Mouse (Mus musculus) adrenal gland (tissue): ENCODE data around the gene P4ha2.

Experiments
- intact Hi-C: fragments of 180-260 bp; cut with DNase I; formaldehyde crosslinking; loops from one replicate; pipeline ENCODE4 v1.15.1; 2025
- long read RNA-seq, 2 experiments: library from polyadenylated mRNA; unstranded; transcript quantifications; one replicate each; pipeline ENCODE4 v2.0.0; 2020; ENCODE audit warnings: borderline replicate concordance in 1 of 2; ENCODE audit not compliant: insufficient replicate concordance in 1 of 2

The P4ha2 gene
- long read RNA-seq, experiment 1, transcript P4ha2-202 (16 exons, 2,263 nt), result major isoform, 36 of 66 reads
- long read RNA-seq, experiment 1, transcript P4ha2-201 (16 exons, 2,230 nt), result minor isoform, 16 of 66 reads
- long read RNA-seq, experiment 1, partial matches to known transcripts, result 12 of 66 reads
- long read RNA-seq, experiment 1, other reads (novel, unspliced or antisense), result 2 of 66 reads
- long read RNA-seq, experiment 2, transcript P4ha2-201 (16 exons, 2,230 nt), result minor isoform, 20 of 103 reads
- long read RNA-seq, experiment 2, transcript P4ha2-202 (16 exons, 2,263 nt), result major isoform, 65 of 103 reads
- long read RNA-seq, experiment 2, partial matches to known transcripts, result 11 of 103 reads
- long read RNA-seq, experiment 2, other reads (novel, unspliced or antisense), result 7 of 103 reads

DNA sequence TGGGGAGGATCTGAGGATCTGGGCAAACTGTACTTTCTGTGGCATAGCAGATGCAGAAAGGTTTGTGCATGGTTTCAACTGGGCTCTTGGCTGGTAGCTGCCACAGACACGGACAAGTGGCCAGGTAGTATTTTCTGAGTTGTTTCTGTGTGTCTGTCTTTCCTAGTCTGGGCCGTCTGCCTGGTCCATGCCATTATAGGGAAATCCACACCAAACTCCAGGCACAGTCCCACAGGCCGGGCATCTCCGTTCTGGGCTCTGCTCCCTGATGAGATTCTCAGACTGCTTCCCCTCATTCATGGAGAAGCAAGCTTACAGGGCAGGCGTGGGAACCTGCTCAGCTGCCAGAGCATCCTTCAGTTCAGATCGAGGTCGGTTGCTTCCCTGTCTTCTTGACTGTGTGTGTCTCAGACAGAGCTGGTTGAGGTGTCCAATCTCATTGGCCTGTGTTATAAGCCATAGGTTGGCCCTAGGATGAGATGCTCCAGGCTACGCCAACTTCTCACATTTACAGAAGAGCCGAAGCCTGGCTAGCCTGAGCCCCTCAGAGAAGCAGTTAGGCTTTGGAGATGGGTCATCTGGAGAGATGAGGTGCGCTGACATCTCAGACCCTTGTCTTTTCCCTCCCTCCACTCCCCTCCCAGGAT, at the start of gene P4ha2:
TSS of gene P4ha2 (plus strand) at position 51 of the 647 bp plus-strand sequence.
- intact Hi-C loops, result no loop called here

DNA sequence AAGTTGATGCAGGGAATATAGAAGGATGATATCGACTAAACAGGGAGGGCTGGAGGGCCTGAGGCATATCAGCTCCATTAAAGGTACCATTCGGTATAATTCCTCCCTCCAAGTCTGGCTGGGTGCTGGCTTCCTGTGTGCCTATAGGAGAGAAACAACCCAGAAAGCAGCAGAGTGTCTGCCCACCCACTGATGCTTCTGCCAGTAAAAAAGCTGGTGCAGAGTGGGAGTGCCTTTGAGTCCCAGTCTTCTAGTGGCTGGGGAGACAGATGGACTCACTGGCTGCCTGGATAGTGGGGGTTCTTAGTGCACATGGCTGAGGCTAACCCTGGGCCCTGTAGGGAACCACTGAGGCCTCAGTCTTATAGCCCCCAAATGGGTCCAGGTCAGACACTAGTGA, 49.7 kb upstream of the P4ha2 start:
- intact Hi-C loops, result loop anchor here (5.0 to 10.0 kb wide), 2 partner anchors 37 to 115 kb away; no protein-coding TSS in a partner anchor

DNA sequence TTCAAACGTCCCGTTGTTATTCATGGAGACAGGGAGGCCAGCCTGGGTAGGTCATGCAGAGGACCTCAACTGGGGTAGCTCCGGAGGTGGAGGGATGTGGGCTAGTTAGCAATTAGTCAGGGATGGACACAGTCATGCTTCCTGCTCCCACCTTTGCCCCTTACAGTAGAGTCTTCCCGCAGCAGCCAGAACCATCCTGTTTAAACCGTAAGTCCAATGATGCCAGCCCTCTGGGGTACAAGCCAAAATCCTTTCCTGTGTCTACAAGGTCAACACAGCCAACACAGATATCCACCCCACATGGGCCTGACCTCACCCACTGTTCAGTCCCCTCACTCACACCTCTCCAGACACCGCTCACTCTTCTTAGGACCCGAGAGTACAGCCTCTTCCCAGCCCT, 48.7 kb upstream of the P4ha2 start:
- intact Hi-C loops, result loop anchor here (5.0 to 10.0 kb wide), 2 partner anchors 36 to 116 kb away; no protein-coding TSS in a partner anchor

DNA sequence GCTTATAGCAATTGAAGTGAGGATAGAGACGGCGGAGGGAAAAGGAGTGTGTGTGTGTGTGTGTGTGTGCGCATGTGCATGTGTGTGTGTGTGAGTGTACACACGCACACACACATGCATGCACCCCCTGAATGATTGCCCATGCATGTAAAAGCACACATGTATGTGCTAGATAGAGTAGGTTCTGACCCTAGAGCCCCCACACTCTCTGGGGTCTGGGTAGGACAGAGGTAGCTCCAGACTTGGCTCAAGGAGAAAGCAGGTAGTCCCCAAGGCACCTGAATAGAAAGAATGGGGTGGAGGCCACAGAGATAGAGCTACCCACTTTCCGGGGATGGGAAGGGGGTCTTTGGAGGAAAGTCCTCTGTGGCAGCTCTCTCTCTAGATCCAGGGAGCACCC, 47.8 kb upstream of the P4ha2 start:
- intact Hi-C loops, result loop anchor here (5.0 to 10.0 kb wide), 2 partner anchors 35 to 117 kb away; no protein-coding TSS in a partner anchor

DNA sequence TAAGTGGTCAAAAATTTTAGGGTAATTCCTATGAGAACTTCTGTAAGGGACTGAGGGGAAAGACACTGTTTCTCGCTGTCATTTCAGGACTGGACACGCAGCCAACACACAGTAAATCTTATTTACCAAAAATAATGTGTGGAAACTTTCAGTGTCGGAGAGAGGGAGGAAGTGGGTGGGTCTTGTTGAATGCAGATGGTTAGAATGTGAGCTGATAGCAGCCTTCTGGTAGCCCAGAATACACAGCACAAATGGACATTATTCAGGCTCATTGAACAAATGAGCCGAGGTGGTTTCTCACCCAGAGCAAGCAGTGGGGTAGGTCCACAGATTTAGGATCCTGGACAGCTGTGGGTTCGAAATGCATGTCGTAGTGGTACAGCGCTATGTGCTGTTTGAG, 46.8 kb upstream of the P4ha2 start:
- intact Hi-C loops, result loop anchor here (5.0 to 10.0 kb wide), 2 partner anchors 34 to 118 kb away; no protein-coding TSS in a partner anchor

DNA sequence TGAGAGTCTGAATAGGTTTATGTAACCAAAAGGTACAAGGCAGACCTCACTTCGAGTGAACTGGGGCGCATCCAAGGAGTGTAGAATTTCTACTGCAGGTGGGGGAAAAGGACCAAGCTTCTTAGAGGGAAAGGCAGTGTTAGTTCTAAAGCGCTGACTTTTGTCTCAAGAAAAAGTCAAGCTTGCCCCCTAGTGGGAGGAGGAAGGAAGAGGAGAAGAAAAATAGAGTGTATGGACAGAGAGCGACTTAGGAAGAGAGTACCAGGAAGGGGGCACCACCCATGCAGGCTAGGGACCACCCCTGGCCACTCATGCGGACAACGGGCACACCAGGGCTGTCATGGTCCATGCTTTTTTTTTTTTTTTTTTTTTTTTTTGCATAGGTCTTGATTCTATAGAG, 45.6 kb upstream of the P4ha2 start:
- intact Hi-C loops, result loop anchor here (1.0 to 10.0 kb wide), 3 partner anchors 33 to 119 kb away; no protein-coding TSS in a partner anchor

DNA sequence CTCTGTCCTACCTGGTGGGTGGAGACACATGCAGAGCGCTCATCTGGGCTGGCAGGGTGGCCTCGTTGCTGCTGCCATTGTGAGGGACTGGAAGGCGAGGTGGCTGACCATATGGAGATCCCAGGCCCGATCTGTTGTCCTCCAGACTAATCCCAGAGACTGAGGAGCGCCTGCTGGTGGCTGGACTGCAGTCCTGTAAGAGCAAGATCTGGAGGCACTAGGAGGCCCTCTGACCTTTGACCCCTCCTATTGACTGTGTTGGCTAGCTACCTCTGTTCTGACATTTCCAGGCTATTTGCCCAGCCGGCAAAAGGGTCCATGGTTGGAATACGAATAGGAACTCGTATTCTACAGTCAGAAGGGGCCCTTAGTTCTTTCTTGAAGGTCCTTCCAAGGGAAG, 43.8 kb upstream of the P4ha2 start:
- intact Hi-C loops, result loop anchor here (10.0 kb wide), 1 partner anchor 121 kb away; no protein-coding TSS in a partner anchor

DNA sequence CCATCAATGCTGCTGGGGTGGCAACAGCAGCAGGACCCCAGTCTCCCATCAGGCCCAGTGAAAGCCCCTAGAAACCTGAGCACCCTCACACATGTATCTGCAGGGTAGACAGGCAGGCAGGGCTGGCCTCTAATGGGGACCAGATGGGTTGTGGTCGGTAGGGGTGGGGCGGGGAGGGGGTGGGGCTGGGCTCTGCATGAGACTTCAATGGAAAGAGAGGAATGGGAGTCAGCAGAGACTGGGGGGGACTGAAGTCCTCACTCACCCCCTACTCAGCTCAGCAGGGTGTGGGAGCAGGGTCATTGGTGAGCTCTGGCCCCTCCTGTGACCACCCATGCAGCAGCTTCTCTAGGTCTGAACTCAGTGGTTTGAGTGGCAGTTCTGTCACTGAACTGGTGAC, 42.5 kb upstream of the P4ha2 start:
- intact Hi-C loops, result loop anchor here (10.0 kb wide), 1 partner anchor 123 kb away; no protein-coding TSS in a partner anchor

DNA sequence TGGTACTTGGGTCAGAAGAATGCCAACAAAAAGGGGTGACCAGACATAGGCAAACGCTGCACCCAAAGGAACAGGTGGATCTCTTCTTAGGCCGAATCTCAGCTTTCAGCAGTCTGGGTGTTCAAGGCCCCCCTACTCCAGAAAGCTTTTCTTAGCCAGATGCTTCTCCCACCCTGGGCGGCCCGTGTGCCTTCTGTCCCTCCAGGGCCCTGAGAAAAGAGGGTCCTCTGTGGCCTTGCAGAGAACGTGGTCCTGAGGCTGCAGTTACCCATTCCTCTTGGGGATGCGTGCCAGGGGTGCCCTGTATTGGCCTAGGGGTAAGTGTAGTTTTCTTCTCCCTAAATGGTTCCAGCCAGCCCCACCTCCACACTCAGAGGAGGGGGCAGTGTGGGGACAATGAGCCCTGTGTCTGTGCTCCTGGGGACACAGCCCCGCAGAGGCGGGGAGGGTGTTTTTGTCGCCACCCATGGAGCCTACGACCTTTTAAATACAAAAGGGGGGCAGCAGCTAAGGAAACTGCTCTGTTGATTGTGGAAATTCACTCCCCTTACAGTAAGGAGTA, 41.8 kb upstream of the P4ha2 start:
- intact Hi-C loops, result loop anchor here (10.0 kb wide), 1 partner anchor 123 kb away; no protein-coding TSS in a partner anchor

DNA sequence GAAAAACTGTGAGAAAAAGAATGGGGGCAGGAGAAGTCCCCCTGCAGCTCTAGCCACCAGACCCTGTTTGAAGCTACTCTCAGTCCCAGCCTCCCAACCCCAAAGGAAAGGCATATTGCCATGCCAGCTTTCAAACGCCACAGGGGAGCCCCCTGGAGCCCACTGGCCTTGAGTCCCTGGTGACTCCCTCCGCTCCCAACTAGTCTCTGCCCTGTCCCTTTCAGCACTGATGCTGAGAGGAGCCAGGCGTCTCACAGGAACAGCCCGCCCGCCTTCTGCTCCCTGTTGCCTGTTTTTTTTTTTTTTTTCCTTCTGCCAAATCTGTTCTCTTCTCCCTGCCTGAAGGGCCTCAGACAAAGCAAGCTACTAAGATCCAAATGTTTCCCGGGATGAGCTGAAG, 41.3 kb upstream of the P4ha2 start:
- intact Hi-C loops, result loop anchor here (10.0 kb wide), 1 partner anchor 124 kb away; no protein-coding TSS in a partner anchor

DNA sequence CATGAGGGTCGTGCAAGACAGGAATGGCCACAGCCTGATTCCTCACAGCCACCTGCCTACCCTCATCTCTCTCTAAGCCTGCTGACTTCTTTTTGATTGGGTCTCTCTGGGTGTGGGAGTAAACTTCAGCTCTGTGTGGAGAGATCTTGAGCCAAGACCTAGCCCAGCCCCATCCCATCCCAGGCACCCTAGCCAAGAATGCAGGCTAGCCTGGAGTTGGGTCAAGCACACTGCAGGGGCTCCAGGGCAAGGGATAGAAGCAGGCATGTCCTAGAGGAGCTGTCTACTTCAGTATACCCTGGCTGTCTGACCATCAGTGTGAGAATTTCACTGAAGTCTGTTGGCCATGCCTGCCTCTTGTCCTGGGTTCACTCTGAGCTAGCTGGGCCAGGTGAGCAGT, 40.4 kb upstream of the P4ha2 start:
- intact Hi-C loops, result loop anchor here (10.0 kb wide), 1 partner anchor 125 kb away; no protein-coding TSS in a partner anchor

DNA sequence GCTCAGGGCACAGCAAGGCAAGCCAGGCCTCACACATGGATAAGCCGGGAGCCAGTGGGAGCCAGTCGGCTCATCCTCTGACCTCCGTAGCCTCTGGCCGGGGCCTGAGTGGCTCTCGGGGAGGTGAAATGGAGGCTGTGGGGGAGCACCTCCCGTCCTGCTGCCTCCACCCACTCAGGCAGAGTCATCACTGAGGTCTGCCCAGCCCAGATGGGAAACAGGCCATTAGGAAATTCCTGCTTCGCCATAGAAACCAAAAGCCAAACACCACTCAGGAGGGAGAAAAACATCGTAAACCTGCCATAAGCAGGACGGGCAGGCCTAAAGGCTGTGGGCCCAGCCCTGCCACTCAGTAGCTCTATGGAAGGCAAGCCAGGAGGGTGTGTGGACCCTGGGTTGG, 39.6 kb upstream of the P4ha2 start:
- intact Hi-C loops, result no loop called here

DNA sequence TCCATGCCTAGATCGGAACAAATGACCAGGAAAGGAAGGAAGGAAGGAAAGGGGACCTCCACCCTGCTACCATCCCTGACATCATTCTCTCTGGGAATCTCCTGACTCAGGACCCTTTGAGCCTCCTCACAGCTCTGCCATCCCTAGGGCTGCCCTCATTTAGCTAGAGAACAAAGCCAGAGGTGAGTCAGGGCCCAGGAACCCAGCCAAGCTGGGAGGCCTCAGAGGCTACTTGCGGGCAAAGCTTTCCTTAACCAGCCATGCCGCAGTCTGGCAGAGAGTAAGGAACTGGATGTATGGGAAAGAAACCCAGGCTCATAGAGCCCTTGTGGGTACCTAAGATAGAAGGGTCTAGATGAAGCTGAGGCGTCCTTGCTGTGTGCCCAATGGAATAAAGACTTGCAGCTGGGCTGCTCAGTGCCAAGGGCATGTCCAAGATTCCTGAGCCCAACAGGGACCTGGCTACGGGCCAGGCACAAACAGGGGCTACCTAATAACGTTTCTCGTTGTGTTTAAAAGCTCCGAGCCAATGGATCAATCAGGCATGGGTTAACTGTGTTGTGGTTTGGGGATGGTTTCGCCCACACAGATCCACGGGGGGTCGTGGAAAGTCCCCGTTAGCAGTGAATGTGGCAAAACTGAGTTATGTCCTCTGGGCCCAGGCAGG, 37.7 kb upstream of the P4ha2 start:
- intact Hi-C loops, result no loop called here

DNA sequence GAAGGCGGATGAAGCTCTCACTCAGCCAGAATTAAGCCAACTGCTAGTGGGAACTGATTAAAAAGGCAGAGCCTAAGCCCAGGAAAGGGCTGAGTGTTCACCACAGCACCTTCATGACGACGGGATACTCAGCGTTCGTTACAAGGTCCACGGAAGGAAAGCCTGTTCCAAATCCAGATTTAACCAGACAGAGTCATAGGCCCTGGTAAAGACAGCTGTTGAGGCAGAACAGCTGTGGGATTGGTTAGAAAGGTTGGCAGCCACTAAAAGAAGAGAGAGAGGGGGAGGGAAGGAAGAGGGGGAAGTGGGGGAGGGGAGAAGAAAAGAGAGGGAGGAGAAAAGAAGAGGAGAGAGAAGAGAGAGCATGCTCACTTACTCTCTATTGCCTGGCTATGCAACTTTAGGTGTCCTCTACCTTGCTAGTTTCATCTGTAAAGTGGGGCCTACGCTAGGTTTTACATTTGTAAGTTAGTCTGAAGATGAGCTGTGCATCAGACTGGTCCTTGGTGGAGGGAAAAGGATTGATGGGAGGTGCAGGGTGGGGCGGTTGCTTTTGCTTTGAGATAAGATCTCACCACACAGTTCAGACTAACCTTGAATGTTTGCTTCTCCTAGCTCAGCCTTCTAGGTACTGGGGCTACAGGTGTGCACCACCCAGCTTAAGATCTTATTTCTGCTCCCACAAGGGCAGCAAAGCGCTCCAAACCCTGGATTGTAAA, 37.0 kb upstream of the P4ha2 start:
- intact Hi-C loops, result no loop called here

DNA sequence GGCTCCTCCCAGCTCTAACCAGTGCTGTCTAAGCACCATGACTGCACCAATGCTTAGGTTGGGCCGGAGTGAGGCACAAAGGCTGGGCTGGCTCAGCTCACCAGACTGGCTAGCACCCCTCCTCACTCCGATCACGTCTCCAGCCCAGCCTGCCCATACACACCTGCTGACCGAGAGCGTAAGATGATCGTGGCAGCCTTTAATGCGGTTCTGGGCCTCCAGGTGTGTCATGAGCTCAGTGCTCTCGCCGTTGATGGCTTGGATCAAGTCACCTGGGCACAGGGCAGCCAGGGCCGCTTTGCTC, 36.5 kb upstream of the P4ha2 start:
- intact Hi-C loops, result no loop called here

DNA sequence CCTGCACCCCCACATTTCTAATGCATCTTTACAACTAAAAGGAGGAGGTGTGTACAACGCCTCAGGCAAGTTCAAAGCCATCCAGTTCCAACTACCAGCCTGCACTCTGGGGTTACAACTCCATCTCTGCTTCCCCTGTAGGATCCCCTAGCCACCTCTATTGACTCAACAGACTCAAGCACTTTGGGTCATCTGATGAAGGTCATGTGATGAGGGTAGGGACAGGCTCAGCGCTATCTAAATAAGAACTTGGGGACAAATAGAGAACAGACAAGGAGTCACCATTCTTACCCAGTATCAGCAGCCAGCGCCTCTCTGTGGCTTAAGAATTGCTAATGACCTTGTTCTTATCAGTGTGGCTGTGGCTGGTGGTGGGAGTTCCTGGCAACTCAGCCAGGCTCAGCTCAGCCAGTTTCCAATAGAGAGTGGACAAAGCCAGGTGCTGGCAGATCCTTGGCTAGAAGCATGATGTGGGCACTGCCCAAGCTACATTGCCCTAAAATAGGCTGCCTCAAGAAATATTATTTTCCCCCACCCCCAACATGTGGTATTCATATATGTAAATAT, 35.4 kb upstream of the P4ha2 start:
- intact Hi-C loops, result no loop called here

DNA sequence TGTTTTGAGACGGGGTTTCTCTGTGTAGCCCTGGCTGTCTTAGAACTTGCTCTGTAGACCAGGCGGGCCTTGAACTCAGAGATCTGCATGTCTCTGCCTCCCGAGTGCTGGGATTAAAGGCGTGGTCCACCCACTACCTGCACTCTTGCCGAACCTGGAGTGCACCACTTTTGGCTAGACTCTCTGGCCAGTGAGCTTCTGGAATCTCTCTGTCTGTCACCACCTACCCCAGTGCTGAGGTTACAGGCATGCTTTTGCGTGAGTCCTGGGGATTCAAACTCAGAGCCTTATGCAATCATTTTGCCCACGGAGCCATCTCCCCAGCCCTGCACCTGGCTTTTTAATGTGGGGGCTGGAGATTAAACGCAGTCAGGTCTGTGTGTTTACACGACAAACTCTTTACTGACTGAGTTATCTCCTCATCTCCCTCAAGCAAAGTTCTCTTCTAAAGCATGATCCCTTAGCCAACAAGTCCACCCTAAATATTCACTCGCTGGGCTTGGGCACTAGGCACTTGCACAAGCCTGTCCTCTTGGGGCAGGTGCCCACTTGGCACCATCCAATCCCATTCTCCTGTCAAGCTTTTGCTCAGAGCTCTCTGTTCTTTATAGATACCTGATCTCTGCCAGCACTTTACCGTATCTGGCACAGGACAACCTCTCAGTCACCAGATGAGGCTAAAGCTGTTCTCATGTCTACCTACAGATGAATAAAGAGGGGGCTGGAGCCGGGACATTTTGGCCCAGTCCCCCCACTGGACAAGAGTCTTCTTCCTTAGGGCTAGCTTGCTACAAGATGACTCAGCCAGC, 34.6 kb upstream of the P4ha2 start:
- intact Hi-C loops, result no loop called here

DNA sequence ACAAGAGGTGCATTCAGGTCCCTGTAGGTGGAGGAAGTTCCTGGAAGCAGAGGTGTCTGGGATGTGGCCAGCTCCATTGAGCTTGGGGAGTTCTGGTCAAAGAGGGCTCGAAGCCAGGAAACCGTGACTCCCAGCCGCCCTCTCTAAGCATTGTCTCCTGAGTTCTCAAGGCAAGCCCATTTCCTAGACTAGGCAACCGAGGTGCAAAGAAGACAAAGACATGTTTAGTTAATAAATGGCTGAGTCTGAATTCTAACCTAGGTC, 34.0 kb upstream of the P4ha2 start:
- intact Hi-C loops, result no loop called here

DNA sequence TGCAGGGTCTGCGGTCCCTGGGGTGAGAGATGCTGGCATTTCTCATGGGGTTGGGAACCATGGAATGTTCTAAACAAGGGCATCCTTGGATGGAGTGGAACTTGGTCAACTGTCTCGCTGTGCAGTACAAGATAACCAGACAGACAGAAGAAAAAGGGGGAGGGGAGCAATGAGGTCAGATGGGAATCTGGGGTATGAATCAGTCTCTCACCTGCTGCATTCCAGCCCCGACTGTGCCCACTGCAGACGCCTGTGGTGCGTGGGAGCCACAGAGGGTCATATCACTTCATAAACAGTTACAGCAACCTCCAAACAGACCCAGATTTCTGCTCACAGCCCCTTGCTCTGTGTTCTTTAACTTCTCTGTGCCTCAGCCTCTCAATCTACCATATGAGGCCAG, 33.5 kb upstream of the P4ha2 start:
- intact Hi-C loops, result no loop called here
